Mouse (Mus musculus): ENCODE data around the gene Rad9b. TPM values are rescaled to one million over a fixed set of nuclear protein-coding genes. Genes with fewer than 3 reads are reported as not detected.
A peak's percentile ranks its signal among the peaks of the same experiment; 100 is the strongest.
"Not testable (repeated sequence)": the region's sequence is repeated elsewhere in the genome, so short reads cannot be mapped to it uniquely, and the experiment has no call there.

Rad9b gene
- total RNA-seq, 2 experiments from 2014 or later, result 2.8 to 4.6 TPM

DNA sequence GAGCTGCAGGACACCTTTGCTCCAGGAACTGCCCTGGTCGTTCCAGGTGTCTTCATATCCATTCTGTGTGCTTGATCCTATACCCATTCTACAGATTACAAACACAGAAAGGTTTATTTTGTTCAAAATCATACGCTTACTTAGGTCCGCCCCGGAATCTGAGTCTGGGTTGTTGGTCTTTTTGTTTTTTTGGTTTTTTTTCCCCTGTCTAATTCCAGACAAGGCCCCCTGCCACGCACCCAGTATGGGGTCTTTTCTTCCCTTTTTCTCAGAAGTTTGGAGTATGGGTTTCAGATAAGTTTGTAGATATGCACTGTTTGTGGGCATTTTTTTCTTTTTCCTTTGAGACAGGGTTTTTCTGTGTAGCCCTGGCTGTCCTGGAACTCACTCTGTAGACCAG is 18.8 kb upstream of the Rad9b start:
- intact Hi-C loops (cut with DNase I), result loop anchor here (1.0 kb wide), 1 partner anchor 19 kb away; the partner anchor contains the start of genes Rad9b and Vps29

DNA sequence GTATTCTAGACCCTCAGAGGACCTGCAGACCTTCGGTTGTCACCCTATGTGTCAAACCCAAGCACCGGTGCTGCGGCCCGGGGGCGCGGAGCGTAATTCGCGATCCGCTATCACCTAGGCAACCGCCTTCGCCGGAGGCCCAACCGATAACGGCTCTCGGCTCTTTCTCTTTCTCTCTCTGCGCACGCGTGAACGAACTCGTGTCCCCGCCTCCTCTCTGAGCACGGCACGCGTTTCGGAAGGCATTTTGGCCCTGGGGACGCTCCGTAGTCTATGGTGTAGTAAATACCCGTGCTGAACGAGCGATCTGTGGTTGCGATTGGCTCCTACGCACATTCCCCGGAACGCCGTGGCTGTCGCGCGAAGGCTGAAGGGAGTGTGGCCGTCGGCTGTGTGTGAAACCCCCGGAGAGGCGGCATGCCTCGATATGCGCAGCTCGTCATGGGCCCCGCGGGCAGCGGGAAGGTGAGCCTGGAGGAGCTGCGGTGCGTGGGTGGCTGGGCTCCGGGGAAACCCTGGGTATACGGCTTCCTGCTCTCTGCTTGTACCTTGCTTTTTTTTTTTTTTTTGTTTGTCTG is 18.2 kb upstream of the Rad9b start, which contains the start of gene Fam216a:
Gene Fam216a, minus strand, starts transcription at position 173 of the 578 bp plus-strand sequence.
- DNase-seq (ENCODE audit: low spot score in 2 of 2), result peak; percentile 99 to 100
- intact Hi-C loops (cut with DNase I), result loop anchor here (1.0 kb wide), 1 partner anchor 18 kb away; the partner anchor contains the start of genes Rad9b and Vps29

More for the DNA sequence above, 18.8 kb upstream of the Rad9b start:
- no peak for DNase-seq (ENCODE audit: low spot score in 2 of 2)

DNA sequence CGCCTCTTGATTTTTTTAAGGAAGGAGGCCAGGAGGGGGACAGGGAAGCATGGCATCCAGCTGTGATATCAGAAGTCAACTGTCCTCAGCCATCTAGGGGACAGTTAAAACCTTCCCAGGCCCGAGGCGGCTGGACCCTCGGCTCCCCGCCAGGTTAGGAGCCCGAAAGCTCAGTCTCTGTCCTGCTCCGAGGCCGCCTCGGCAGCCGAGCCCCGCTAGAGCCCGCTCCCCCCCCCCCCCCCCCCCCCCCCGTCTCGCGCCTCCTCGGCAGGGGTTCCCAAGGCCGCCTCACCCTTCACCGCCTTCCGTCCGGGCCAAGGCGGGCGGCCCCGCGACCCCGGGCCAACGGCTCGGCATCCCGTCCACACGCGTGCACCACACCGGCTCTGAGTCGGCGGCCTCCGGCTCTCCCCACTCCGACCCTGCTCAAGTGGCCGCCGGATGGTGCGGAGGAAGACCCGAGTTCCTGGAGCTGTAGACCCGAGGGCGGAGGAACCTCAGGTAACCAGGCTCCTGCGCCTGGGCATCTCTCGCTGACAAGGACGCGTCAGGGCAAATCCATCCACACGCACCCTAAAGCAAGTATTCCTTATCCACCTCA is 17.7 kb upstream of the Rad9b start, which contains the start of gene Gpn3:
Gene Gpn3, plus strand, starts transcription at position 286 of the 601 bp plus-strand sequence.
- intact Hi-C loops (cut with DNase I), result loop anchor here (1.0 kb wide), 1 partner anchor 17 kb away; the partner anchor contains the start of genes Rad9b and Vps29
- no peak for DNase-seq (ENCODE audit: low spot score in 2 of 2)

DNA sequence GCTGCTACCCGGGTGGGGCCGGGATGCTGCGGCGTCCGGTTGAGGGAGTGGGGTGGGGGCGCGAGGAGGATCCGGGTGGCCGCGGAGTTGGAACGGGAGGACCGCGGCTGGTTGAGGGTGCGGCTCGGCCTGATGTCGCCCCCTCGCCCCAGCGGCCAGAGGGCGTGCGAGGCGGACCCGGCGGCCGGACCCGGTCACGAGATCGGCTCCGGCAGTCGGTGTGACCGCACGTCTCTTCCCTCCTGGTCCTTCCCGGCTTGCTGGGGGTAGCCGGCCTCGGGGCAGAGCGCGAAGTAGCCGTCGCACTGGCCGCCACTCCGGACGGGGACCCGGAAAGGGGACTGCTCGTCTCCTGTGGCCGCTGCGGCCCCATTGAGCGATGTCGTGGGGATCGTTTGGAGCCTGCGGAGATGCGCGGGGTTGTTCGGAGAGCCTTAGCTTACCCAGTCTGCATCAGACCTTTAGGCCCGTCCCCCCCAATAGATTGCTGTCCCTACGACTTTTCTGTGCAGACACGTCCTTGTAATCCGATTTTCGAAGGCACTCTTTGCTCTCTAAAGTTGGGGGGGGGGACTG is 547 bp upstream of the Rad9b start:
- no peak for DNase-seq (ENCODE audit: low spot score in 2 of 2)
- intact Hi-C loops (cut with DNase I), result loop anchor here (1.0 kb wide), 1 partner anchor 18 kb away; the partner anchor contains the start of gene Fam216a

DNA sequence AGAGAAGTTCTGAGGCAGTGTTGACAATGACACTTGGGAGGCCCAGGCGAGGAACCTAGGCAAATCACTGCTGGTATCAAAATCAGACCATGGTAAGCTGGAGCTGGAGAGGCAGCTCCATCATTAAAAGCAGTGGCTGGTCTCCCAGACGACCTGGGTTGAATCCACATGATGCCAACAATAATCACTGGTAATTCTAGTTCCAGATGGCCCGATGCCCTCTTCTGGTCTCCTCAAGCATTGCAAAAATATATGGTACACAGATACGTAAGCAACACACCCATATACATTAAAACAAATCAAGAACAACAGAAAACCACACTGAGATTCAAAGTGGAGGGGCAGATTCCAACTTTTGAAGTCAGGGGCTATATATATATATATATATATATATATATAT is 8.3 kb downstream of the Rad9b start:
- intact Hi-C loops (cut with DNase I), result no loop called here
- no peak for DNase-seq (ENCODE audit: low spot score in 2 of 2)

DNA sequence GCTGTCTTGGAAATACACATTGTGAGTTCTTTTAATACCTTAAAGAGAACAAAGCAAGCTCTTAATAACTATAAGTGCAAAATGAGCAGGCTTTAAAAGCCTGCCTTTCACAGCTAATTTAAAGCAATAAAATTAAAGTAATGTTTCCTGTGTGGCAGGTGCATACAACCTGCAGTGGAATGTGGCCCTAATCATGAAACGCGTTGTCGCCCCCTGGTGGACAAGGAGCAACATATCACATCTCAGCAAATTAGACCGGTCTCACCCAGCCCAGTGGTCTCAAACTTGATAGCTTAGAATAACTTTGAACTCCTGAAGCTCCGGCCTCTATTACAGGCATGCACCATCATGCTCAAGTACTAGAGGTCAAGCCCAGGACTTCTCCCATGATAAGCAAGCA is 9.8 kb downstream of the Rad9b start:
- peak; percentile 65 to 70 for DNase-seq (ENCODE audit: low spot score in 2 of 2)
- intact Hi-C loops (cut with DNase I), result loop anchor here (1.0 to 5.0 kb wide), 2 partner anchors 76 to 212 kb away; no protein-coding TSS in a partner anchor

DNA sequence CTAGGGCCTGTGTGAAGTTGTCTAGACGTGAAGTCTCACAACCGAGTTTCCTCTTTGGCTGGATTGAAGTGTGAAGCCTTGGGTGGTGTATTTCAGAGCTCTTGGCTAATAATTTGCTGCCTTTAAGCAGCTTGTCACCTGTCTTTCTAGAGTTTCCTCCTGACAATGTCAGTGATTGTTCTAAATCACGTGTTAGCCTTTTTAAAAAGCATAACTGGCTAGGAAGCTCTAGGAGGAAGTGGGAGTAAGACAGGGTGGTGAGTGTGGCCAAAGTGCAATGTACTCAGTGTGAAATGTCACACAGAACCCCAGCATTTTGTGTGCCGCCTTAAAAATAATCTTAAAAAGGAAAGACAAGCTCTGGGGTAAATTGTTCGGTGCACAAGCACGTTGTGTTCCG is 10.3 kb downstream of the Rad9b start:
- intact Hi-C loops (cut with DNase I), result loop anchor here (1.0 to 5.0 kb wide), 2 partner anchors 75 to 211 kb away; no protein-coding TSS in a partner anchor
- no peak for DNase-seq (ENCODE audit: low spot score in 2 of 2)

DNA sequence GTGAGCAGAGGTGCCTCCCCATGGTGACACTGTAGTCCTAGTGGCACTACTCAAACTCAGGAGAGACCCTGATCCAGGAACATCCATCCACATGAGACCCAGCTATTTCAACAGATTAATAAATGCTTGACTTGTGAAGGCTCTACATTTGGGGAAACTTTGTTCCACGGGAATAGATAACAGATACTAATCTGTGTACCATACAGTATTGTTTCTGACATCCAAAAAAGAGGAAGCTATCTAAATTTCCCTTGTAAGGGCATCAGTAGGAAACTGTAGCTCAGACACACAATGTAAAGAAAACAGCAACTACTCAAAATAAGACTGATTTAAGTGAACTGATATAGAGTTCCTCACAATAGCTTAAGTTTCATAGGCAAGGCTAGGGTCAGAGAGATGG is 11.2 kb downstream of the Rad9b start:
- DNase-seq (ENCODE audit: low spot score in 2 of 2), result no peak
- intact Hi-C loops (cut with DNase I), result loop anchor here (5.0 kb wide), 1 partner anchor 211 kb away; no protein-coding TSS in a partner anchor

DNA sequence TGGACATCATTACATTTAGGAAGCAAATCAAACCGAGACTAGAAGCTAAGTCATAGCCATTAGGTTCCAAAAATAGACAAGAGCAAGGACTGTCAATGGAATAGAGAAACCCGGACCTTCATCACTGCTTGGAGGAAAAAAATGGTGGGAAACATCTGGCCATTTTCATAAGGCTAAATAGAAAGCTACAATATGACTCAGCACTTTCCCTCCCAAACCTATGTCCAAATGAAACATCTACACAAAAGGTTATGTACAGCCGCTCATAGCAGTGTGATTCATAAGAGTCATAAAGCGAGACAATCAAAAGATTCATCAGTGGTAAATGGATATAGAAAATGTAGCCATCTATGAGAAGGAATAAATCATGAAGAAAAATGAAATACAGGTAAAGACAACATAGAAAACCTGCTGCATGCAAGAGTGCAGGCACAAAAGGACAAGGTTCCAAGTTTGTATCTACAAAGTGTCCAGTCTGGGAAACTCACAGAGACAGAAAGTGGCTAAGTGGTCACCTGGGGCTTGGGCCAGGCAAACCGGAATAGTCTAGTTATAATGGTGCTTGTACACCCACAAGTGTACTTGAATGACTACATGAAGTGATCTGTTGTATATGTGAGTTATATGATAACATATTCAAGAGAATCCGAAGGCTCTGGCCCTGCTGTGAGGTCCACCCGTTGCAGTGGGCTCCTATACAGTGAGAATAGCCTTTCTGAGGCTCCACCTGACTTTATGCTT is 17.3 kb downstream of the Rad9b start:
- intact Hi-C loops (cut with DNase I), result no loop called here
- no peak for DNase-seq (ENCODE audit: low spot score in 2 of 2)

DNA sequence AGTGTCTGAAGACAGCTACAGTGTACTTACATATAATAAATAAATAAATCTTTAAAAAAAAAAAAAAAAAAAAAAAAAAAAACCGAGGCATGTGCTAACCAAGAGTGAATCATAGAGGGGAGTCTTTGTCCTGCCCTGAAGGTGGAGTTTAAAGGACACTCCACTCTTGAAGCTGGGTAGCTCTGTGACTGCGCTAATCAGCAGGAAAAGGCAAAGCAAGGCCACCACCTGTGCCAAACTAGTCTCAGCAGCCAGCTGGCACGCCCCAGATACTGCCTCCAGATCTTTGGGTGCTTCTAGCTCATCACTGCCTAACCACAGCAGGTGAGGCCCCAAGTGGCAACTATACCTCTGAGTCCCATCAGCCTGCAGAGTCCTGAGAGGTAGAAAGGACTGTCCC is 19.4 kb downstream of the Rad9b start:
- intact Hi-C loops (cut with DNase I), result no loop called here
- DNase-seq (ENCODE audit: low spot score in 2 of 2), result no peak

DNA sequence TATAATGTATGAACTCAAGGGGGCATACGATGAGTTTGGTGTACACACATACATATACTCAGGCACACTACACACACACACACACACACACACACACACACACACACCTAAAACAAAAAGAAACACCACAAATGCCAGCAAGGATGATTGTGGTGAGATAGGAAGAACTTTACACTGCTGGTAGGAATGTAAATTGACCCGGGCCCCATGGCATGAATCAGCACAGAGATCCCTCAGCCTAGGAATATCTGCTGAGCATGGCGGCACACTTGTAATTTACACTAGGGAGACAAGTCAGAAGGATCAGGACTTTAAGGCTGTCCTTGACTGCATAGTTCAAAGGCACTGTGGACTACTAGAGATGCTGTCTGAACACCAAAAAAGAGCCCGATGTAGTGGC is 23.8 kb downstream of the Rad9b start:
- no peak for DNase-seq (ENCODE audit: low spot score in 2 of 2)
- intact Hi-C loops (cut with DNase I), result no loop called here

DNA sequence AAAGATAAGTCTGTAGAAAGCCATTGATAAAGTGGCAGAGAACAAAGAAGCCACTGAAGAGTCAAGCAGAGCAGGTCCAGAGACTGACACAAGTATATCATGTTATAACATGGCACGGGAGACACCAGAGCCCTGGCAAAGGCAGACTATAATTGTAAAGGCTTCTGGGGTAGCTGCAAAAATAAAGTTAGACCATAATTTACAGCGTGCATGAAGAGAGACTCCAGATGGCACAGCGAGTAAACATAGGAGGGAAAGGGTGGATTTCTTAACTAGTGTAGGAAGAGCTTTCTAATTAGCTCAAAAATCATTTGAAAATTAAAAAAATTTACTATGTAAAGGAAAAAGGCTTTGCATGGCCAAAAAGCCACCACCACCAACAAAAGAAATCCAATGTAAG is 26.8 kb downstream of the Rad9b start:
- DNase-seq (ENCODE audit: low spot score in 2 of 2), result no peak
- intact Hi-C loops (cut with DNase I), result no loop called here

DNA sequence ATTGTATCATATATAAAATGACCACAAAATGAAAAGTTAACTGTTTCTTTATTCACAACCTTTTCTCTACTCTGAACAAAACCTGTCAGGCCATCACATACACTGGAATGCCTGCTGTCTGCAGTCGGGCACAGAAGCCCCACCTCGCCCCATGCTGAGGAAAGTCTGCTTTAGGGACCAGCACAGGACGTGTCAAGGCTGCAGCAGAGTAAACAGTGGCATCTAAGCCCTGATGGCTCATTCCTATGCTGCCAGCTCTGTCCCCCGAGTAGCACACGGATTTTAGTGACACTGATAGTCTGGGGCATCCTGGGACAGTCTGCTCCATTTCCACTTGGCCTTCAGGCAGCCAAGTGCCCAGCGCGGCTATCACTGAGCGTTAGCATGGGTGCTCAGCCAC is 28.6 kb downstream of the Rad9b start:
- intact Hi-C loops (cut with DNase I), result no loop called here
- no peak for DNase-seq (ENCODE audit: low spot score in 2 of 2)

DNA sequence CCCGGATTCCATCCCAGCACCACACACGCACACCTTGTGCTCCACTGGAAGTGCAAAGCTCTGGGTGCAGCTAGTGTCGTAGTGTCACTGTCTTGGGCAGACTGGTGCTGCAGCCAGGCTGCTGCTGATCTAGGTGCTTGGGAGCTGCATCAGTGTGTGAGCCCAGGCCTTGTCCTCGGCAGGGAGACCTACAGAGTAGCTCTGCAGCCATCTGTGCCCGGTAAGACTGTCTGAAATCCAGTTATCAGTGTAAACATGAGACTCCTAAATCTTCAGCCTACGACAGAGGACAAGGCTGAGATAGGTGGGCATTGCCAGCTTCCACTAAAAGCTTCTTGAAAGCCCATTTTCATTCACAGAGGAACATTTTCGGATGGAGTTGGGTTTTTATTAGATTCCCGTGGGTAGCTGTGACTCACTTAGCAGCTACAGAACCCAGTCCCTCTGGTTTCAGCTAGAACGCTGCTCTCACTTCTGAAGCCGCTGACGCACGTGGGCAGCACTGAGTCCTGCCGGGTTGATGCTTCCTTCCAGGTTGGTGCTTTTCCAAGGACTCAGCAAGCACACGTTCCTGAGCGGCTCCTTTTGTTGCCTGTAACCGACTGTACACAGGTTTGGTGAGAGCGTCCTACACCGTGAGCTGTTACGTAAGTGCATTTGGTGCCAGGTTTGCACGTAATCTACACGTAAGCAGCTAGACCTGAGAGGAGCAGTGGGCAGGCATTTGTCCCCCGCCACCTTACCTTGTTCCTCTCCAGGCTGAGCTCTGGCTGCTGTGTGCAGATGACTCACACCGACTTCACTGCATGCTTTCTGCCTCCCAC is 29.2 kb downstream of the Rad9b start:
- intact Hi-C loops (cut with DNase I), result no loop called here
- peak; percentile 84 to 86 for DNase-seq (ENCODE audit: low spot score in 2 of 2)

DNA sequence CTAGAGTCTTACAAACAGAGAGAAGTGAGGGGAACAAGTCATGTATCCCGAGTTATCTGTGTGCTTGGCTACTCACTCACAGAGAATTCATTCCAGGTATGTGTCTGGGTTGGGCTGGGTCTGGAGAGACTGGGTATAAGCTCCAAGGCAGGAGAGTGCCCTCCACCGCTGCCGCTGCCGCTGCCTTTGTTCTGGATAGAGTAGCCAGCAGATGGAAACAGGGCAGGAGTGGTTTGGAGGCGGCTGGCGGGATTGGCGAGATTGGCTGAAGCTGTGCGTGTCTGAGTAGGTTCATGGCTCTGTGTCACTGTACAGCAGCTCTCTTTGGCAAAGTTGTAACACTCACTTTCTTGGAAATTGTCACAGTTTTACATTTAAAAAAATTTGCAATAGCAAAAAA is 30.5 kb downstream of the Rad9b start:
- intact Hi-C loops (cut with DNase I), result no loop called here
- DNase-seq (ENCODE audit: low spot score in 2 of 2), result no peak

DNA sequence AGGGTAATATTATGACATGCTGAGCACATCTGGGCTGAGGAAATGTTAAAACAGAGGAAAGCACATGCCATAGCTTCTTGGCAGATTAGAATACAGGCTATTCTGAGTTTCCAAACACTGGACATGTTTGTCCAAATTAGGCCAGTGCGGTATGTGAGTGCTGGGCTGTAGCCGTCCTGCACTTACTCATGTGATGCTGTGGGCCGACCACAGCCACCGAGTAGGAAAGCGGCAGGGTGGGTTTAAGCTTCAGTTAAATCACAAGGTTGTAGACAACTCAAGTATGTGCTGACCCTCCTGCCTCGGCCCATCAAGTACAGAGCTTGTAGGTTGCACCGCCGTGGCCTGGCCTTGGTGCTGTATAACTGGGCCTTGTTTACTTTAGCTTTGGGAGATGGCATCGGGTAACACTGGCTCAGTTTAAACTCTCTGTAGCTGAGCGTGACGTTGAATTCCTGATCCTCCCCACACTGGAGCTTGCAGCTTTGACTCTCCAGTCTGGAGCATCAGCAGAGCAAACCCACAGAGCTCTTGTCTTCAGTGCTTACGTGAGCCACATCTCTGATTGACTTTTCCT is 33.7 kb downstream of the Rad9b start:
- intact Hi-C loops (cut with DNase I), result no loop called here

DNA sequence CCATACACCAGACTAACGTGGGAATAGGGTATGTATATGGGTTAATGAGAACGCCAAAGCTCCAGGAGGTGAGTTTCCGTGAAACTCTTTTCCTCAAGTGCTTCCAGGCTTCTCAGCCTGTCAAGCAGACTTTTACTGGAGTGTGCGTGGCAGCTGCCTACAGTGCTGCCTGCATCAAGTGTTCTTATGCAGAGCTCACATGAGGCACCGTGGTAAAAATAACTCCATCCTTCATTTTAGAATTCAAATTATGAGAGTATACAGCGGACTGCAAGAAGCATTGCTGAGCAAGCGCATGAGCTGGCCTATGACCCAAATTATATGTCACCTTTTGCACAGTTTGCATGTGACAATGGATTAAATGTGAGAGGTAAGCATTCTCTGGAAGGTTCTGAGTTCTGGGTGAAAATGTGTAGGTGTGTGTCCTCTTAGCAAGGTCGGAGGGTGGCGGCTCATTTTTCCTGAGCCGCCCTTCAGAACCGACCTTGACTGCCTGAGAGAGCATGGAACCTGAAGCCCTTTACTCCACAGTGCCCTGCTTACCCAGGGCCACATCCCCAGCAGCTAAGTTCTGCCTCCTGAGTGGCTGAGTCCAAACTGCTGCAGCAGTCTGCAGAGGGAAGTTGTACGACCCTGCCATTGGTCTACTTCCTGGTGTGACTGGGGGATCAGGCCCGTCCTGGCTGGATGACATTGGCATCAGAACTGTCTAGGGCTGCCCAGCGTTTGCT is 34.4 kb downstream of the Rad9b start:
- DNase-seq (ENCODE audit: low spot score in 2 of 2), result peak in 1 of 2 experiments; percentile 31

More for the DNA sequence above, 33.7 kb downstream of the Rad9b start:
- no peak for DNase-seq (ENCODE audit: low spot score in 2 of 2)

DNA sequence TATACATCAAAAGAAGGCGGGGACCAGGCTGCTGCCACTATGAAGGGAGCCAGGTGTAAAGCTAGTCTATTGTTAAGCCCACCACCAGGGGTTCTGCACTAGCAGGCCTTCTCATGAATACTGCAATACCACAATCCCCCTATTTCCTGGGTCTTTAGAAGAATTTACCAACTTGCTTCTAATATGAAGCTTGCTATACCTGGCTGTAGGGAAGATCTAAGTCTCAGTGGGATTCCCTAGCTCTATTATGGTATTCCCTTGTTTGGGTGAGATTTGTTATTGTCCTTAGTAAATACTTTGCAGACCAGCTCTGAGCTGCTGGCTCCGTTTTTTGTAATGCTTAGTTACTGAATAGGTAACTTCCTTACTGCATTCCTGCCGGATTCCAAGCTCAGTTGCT is 35.1 kb downstream of the Rad9b start:
- intact Hi-C loops (cut with DNase I), result loop anchor here (5.0 kb wide), 1 partner anchor 37 kb away; the partner anchor contains the start of gene Pptc7
- DNase-seq (ENCODE audit: low spot score in 2 of 2), result not testable (repeated sequence)

More for the DNA sequence above, 34.4 kb downstream of the Rad9b start:
- intact Hi-C loops (cut with DNase I), result loop anchor here (5.0 kb wide), 1 partner anchor 37 kb away; the partner anchor contains the start of gene Pptc7
